Mouse (Mus musculus) embryonic facial prominence, embryonic 14.5 days (tissue): Measurements from ENCODE around the gene Anp32a. TPM values are rescaled to one million over a fixed set of nuclear protein-coding genes. Genes with fewer than 3 reads are reported as not detected.

Experiments used
- ATAC-seq: fragments of 200-750 bp; cut with Nextera tagmentation; 2 replicates; pipeline ENCODE4 v1.8.0; 2017; ENCODE audit warnings: low read depth, moderate number of reproducible peaks, moderate TSS enrichment
- DNase-seq: peaks from one replicate; pipeline ENCODE4 v3.0.0-alpha.2; 2015; ENCODE audit warnings: low spot score
- H3K27ac ChIP-seq: fragments of 300-500 bp; sonication (generic); replicated peaks from 2 replicates; pipeline ENCODE4 v1.5.1; 2014; ENCODE audit warnings: low read depth, mild to moderate bottlenecking, low read length, moderate library complexity
- H3K27me3 ChIP-seq: fragments of 300-500 bp; sonication (generic); replicated peaks from 2 replicates; pipeline ENCODE4 v1.6.1; 2014; ENCODE audit warnings: low read length; ENCODE audit not compliant: control insufficient read depth, insufficient read depth
- H3K36me3 ChIP-seq: fragments of 300-500 bp; sonication (generic); 2 replicates; pipeline ENCODE4 v1.6.1; 2014; ENCODE audit warnings: low read length, mixed read lengths; ENCODE audit not compliant: control insufficient read depth, insufficient read depth
- H3K4me1 ChIP-seq: fragments of 300-500 bp; sonication (generic); 2 replicates; pipeline ENCODE4 v1.6.1; 2014; ENCODE audit warnings: antibody characterized with exemption, low read length; ENCODE audit not compliant: control insufficient read depth, insufficient read depth
- H3K4me2 ChIP-seq: fragments of 300-500 bp; sonication (generic); 2 replicates; pipeline ENCODE4 v1.6.1; 2014; ENCODE audit warnings: low read depth, mild to moderate bottlenecking, low read length, moderate library complexity, mixed read lengths
- H3K4me3 ChIP-seq: fragments of 300-500 bp; sonication (generic); 2 replicates; pipeline ENCODE4 v1.5.1; 2014; ENCODE audit warnings: low read depth, mild to moderate bottlenecking, low read length
- H3K9ac ChIP-seq: fragments of 300-500 bp; sonication (generic); 2 replicates; pipeline ENCODE4 v1.6.1; 2014; ENCODE audit warnings: low read depth, mild to moderate bottlenecking, low read length, moderate library complexity, mixed read lengths
- H3K9me3 ChIP-seq: fragments of 300-500 bp; sonication (generic); 2 replicates; pipeline ENCODE4 v1.6.1; 2016; ENCODE audit warnings: low read length; ENCODE audit not compliant: control insufficient read depth
- WGBS: fragments of 180-500 bp; shearing (Covaris S2); extraction: QIAGEN DNeasy Blood & Tissue Kit; methylation state at CpG from one replicate; pipeline ENCODE4 v1.1.7; 2014; 5-methylcytosine and 5-hydroxymethylcytosine counted together
- polyA plus RNA-seq: library from polyadenylated mRNA; unstranded; fragments of >200 nt; fragmentation: Nextera tagmentation; extraction: Ambion mirVana; gene quantifications from 2 replicates; pipeline ENCODE4 v1.2.1, GENCODE M21; 2014

The Anp32a gene
- polyA plus RNA-seq, 1 experiment from 2014 or later = 107 TPM

DNA sequence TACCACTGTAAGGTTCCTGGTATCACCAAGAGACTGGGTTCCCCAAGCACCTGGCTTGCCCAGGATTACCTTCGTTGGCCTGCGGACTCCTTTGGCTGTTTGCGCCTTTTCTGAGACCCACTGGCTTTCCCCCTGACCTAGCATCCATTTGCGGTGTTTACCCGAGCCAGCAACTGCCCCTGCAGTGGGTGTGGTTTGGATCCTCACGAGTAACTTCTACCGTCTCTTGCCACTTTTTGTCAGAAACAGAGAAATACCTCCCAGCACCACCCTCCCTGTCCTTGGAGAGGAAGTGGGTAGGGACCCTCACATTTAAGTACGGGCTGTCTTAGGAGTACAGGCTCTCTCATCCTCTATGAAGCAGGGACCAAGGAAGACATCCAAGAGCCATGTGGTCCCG, 29.1 kb downstream of the Anp32a start:
- H3K9me3 ChIP-seq = no peaks in the 10 kb centered on the region
- no peak for DNase-seq
- 64% methylated on average over 9 of the region's 9 CpGs for WGBS

DNA sequence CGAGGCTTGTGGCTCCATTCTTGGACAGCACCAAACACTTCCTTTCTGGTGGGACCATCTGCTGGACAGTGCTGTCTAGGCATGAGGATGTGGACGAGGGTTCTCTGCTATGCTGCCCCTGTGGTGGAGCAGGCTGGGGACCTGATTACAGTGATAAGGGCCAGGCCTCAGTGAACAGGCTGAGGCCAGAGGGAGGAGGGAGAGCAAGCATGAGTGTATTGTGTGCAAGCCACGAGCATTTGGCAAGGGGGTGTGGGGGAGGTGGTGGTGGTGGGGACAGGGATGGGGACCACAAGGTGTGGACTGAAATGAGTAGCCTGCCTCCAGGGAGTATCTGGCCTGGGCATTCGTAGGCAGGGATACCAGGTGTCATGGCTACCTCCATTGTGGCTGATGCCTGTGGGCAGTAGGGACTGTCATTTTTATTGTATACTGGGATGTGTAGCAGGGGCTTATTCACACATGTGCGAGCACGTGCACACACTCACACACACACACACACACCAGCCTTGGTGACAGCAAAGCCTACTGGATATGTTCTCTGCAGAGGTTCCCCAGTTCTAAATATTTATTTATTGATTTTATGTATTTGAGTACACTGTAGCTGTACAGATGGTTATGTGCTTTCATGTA, 29.7 kb downstream of the Anp32a start:
- Histone ChIP-seq H3K27ac (no peak overlapping the region), H3K9me3 (no peaks in the 10 kb centered on the region), H3K9ac (no peak overlapping the region), H3K36me3 (peaks cover 35% of the 10 kb centered on the region), H3K4me3 (no peak overlapping the region), H3K4me2 (no peak overlapping the region), H3K27me3 (no peaks in the 10 kb centered on the region), H3K4me1 (peaks cover 25% of the 10 kb centered on the region)
- 67% methylated on average over 6 of the region's 6 CpGs for WGBS
- ATAC-seq = no peak
- no peak for DNase-seq

More for the DNA sequence above, 29.1 kb downstream of the Anp32a start:
- H3K36me3 ChIP-seq = peaks cover 30% of the 10 kb centered on the region
- no peak overlapping the region for H3K27ac ChIP-seq
- no peak overlapping the region for H3K9ac ChIP-seq
- H3K4me3 ChIP-seq = no peak overlapping the region
- no peaks in the 10 kb centered on the region for H3K27me3 ChIP-seq
- H3K4me1 ChIP-seq = peaks cover 30% of the 10 kb centered on the region
- H3K4me2 ChIP-seq = no peak overlapping the region
- no peak for ATAC-seq

DNA sequence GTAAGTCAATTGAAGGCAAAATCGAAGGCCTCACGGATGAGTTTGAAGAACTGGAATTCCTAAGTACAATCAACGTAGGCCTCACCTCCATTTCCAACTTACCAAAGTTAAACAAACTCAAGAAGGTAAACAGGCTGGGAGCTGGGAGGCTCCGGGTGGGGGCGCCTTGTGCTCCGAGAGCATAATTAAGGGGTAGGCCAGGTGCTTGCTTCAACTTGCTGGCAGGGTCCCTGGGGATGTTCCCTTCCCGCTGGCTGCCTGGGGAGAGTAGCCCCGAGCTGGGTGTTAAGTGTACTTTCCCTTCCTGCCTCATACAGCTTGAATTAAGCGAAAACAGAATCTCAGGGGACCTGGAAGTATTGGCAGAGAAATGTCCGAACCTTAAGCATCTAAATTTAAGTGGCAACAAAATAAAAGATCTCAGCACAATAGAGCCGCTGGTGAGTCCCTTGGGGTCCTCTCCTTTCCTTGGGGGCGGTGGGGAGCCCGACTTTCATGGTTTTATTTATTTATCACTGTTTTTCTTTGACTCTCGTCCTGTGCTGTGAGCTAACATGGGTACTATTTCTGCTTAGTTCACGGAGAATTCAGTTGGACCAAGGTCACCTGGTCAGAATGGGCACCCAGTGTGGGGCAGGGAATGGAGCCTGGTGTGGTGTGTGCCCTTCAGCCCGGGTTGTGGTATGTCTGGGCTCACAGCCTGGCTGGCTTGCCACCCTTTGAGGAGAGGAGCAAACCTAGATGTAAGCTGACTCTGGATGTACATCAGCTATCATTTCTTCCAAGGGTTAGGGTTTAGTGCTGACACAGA, 30.9 kb downstream of the Anp32a start:
- Histone ChIP-seq H3K4me3 (no peak overlapping the region), H3K36me3 (peaks cover 47% of the 10 kb centered on the region), H3K27me3 (no peaks in the 10 kb centered on the region), H3K4me2 (no peak overlapping the region), H3K27ac (no peak overlapping the region), H3K9ac (no peak overlapping the region), H3K4me1 (peaks cover 16% of the 10 kb centered on the region; the same call in 1 of the 2 replicates), H3K9me3 (no peaks in the 10 kb centered on the region)
- DNase-seq (peak; percentile 65), ATAC-seq (peak; percentile 53; the same call in 1 of the 2 replicates)
- 63% methylated on average over 16 of the region's 16 CpGs for WGBS

- Histone ChIP-seq H3K9me3 (no peaks in the 10 kb centered on the region), H3K27ac (no peak overlapping the region), H3K4me3 (no peak overlapping the region), H3K36me3 (peaks cover 54% of the 10 kb centered on the region), H3K4me1 (0 out of 2 replicates have a peak, but pooled peaks cover 9% of the 10 kb centered on the region), H3K27me3 (no peaks in the 10 kb centered on the region), H3K4me2 (no peak overlapping the region), H3K9ac (no peak overlapping the region)
- no peak for DNase-seq
- no peak for ATAC-seq
- WGBS = 82% methylated on average over 9 of the region's 9 CpGs
These were observed 31.6 kb downstream of the Anp32a start for GRCm38 (mm10) chr9:62372556-62373221.

- WGBS = 66% methylated on average over 18 of the region's 18 CpGs
These were observed 32.4 kb downstream of the Anp32a start for GRCm38 (mm10) chr9:62373222-62374123.

DNA sequence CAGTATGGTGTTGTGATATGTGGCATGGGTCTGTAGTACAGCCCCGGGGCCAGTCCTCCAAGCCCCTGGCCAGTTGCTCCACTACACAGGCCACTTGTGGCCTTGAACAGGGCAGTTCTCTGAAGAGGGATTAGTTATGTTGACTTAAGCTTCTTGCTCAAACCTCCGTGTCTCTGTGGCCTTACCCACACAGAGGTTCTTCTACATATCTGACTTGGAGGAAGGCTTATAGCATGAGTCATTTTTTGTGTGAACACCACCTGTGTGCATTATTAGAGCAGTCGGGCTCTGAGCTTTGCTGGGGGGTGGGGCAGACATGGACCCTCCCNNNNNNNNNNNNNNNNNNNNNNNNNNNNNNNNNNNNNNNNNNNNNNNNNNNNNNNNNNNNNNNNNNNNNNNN, 33.2 kb downstream of the Anp32a start:
- H3K4me1 ChIP-seq = 0 out of 2 replicates have a peak, but pooled peaks cover 3% of the 10 kb centered on the region
- ATAC-seq (no peak), DNase-seq (no peak)
- no peak overlapping the region for H3K4me2 ChIP-seq
- no peak overlapping the region for H3K9ac ChIP-seq
- H3K27ac ChIP-seq = no peak overlapping the region
- no peaks in the 10 kb centered on the region for H3K9me3 ChIP-seq
- WGBS = 69% methylated on average over 3 of the region's 3 CpGs
- no peaks in the 10 kb centered on the region for H3K27me3 ChIP-seq
- H3K36me3 ChIP-seq = peaks cover 67% of the 10 kb centered on the region
- H3K4me3 ChIP-seq = no peak overlapping the region

More at GRCm38 (mm10) chr9:62373222-62374123, 32.4 kb downstream of the Anp32a start:
- no peak overlapping the region for H3K4me2 ChIP-seq
- DNase-seq (peak; percentile 40), ATAC-seq (no peak)
- 0 out of 2 replicates have a peak, but pooled peaks cover 3% of the 10 kb centered on the region for H3K4me1 ChIP-seq
- no peak overlapping the region for H3K4me3 ChIP-seq
- no peaks in the 10 kb centered on the region for H3K27me3 ChIP-seq
- H3K36me3 ChIP-seq = peaks cover 62% of the 10 kb centered on the region
- H3K27ac ChIP-seq = no peak overlapping the region
- H3K9ac ChIP-seq = no peak overlapping the region
- no peaks in the 10 kb centered on the region for H3K9me3 ChIP-seq

GRCm38 (mm10) chr9:62377897-62378296, 36.8 kb downstream of the Anp32a start:
- ATAC-seq (no peak), DNase-seq (no peak)
- Histone ChIP-seq H3K9me3 (no peaks in the 10 kb centered on the region), H3K4me1 (no peaks in the 10 kb centered on the region), H3K36me3 (peaks cover 68% of the 10 kb centered on the region), H3K4me2 (no peak overlapping the region), H3K9ac (no peak overlapping the region), H3K27me3 (no peaks in the 10 kb centered on the region), H3K4me3 (no peak overlapping the region), H3K27ac (no peak overlapping the region)
- 93% methylated on average over 10 of the region's 10 CpGs for WGBS

GRCm38 (mm10) chr9:62380351-62380750, 39.3 kb downstream of the Anp32a start:
- H3K4me2 ChIP-seq = no peak overlapping the region
- H3K4me1 ChIP-seq = no peaks in the 10 kb centered on the region
- no peaks in the 10 kb centered on the region for H3K27me3 ChIP-seq
- peaks cover 45% of the 10 kb centered on the region for H3K36me3 ChIP-seq
- no peak for ATAC-seq
- no peaks in the 10 kb centered on the region for H3K9me3 ChIP-seq
- DNase-seq = no peak
- no peak overlapping the region for H3K9ac ChIP-seq
- no peak overlapping the region for H3K27ac ChIP-seq
- no peak overlapping the region for H3K4me3 ChIP-seq
- WGBS = 62% methylated on average over 5 of the region's 5 CpGs
